Mouse (Mus musculus) liver, postnatal 0 days (tissue): ENCODE data around the gene Herpud2.

ENCODE experiments used
- CTCF ChIP-seq: sonication (generic); IDR thresholded peaks from 2 replicates; pipeline ENCODE4 v1.5.1; 2016; ENCODE audit warnings: antibody characterized with exemption, low read depth
- EP300 ChIP-seq: IDR thresholded peaks from 2 replicates; pipeline ENCODE4 v1.6.1; 2016; ENCODE audit warnings: antibody characterized with exemption, low read depth, mild to moderate bottlenecking

DNA sequence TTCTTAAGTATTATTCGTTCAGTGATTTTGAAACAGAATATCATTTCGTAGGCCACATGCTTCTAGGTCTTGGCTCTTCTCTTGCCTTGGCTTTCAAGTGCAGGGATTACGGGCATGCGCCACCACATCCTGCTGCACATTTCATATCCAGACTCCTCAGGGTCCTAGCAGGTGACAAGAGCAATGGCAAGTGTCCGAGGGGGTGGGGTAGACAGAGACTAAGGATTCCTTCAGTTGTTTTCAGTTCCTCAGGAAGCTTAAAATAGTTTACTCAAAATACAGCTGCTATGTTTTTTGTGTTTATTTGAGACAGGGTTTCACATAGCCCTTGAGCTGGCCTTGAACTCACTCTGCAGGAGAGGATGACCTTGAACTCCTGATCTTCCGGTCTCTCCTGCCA is 24.4 kb upstream of the Herpud2 start:
- TF ChIP-seq CTCF: no peak
- no peak for TF ChIP-seq EP300
